Mouse (Mus musculus) adrenal gland, postnatal 36 days (tissue): ENCODE results near the gene Inafm2. TPM values are rescaled to one million over a fixed set of nuclear protein-coding genes. Genes with fewer than 3 reads are reported as not detected.

Source experiments
- DNase-seq, 2 experiments: peaks; one replicate each; pipeline ENCODE4 v3.0.0; 2021; ENCODE audit warnings: mixed read lengths in 1 of 2
- long read RNA-seq, 2 experiments: library from polyadenylated mRNA; stranded (forward); transcript quantifications; one replicate each; pipeline ENCODE4 v2.0.0; 2021; ENCODE audit warnings: borderline sequencing depth in 2 of 2
- total RNA-seq, 2 experiments: library from RNA; stranded (reverse); gene quantifications; 2 replicates each; pipeline ENCODE4 v1.2.3; 2021

Inafm2 gene
- 10 to 100 TPM; 35.5 to 40.5 TPM for total RNA-seq
- long read RNA-seq, experiment 1, transcript Inafm2-201 (1 exons, 3,053 nt) = major isoform, 22 of 22 reads
- long read RNA-seq, experiment 1, partial matches to known transcripts = 0 of 22 reads
- long read RNA-seq, experiment 1, other reads (novel, unspliced or antisense) = 0 of 22 reads
- long read RNA-seq, experiment 2, transcript Inafm2-201 (1 exons, 3,053 nt) = major isoform, 9 of 9 reads
- long read RNA-seq, experiment 2, partial matches to known transcripts = 0 of 9 reads
- long read RNA-seq, experiment 2, other reads (novel, unspliced or antisense) = 0 of 9 reads

- DNase-seq = peak; percentile 96 to 97
These were observed at the start of gene Inafm2 for GRCm38 (mm10) chr2:118745232-118745884. Gene Inafm2 (plus strand): TSS chr2:118745758.

DNA sequence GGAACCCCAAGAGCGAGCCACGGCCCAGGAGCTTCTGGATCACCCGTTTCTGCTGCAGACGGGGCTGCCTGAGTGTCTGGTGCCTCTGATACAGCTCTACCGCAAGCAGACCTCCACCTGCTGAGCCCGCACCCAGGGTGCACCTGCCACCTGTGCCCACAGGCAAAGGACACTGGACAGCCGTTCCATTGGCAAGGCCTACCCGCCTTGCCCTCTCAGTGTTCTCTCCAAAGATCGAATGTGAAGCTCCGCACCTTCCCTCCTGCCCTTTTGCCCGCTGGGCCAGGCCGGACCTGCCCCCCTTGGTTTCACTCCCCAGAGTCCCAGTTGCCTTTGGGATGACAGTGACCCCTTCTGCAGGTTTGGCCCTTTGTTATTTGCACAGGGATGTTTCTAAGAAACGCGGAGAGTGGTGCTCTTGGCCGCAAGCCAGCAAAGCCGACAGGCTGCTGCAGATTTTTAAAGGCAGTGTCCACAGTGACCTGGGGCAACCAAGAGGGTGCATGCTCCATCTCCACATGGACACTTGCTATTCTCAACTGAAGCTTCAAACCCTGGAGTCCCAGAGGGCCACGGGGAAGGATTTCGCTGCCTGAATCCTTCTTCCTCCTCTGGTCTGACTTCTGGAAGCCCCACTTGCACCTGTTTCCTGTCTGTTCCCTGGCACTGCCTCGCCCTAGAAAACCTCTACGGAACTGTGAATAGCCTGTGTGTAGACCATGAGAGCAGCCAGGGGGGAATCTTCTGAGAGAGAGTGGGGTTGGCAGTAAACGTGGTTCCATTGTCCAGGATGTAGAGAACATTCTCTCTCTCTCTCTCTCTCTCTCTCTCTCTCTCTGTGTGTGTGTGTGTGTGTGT is 48.9 kb upstream of the Inafm2 start:
- DNase-seq = peak in 1 of 2 experiments; percentile 58

DNA sequence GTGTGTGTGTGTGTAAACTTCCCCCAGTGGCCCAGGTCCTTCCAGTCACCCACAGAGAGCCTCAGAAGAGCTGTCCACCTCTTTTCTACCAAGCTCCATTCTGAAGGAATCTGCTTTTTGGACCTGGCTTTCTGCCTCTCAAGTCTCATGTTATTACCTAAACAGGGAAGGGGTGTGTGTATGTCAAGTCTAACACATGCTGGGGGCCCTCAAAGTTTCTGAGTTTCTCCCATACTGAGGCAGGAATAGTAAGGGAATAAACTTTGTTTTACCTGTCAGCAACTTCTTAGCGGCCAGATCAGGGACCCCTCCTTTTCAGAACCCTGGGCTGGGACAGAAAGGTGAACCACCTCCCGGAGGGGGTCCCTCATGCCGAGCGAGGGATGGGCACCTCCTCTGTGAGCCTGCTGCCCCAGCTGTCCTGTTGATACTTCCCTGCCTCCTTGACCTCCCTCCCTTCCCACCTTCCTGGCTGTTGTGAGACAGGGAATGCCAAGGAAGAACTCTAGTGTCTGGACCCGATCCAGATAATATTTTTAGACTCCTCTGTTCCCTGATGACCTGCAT is 48.2 kb upstream of the Inafm2 start:
- peak in 1 of 2 experiments; percentile 37 for DNase-seq

DNA sequence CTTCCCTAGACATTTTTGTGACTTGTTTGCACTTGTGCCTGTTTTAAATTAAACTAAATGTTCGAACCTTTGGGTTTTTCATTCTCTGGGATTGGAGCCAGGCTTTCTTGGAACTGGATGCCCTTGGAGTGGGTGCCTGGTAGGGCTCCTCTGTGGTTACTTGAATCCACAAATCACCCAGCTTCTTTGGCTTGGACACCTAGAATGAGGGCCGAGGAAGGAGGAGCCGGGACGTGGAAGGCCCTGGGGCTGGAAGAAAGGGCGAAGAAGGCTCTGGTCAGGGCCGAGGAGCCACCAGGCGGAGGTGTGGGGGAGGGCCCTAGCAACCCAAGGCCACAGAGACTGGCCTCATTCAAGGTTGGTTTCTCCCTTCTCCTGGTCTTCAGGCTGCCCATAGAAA is 47.6 kb upstream of the Inafm2 start:
- peak; percentile 52 to 71 for DNase-seq

DNA sequence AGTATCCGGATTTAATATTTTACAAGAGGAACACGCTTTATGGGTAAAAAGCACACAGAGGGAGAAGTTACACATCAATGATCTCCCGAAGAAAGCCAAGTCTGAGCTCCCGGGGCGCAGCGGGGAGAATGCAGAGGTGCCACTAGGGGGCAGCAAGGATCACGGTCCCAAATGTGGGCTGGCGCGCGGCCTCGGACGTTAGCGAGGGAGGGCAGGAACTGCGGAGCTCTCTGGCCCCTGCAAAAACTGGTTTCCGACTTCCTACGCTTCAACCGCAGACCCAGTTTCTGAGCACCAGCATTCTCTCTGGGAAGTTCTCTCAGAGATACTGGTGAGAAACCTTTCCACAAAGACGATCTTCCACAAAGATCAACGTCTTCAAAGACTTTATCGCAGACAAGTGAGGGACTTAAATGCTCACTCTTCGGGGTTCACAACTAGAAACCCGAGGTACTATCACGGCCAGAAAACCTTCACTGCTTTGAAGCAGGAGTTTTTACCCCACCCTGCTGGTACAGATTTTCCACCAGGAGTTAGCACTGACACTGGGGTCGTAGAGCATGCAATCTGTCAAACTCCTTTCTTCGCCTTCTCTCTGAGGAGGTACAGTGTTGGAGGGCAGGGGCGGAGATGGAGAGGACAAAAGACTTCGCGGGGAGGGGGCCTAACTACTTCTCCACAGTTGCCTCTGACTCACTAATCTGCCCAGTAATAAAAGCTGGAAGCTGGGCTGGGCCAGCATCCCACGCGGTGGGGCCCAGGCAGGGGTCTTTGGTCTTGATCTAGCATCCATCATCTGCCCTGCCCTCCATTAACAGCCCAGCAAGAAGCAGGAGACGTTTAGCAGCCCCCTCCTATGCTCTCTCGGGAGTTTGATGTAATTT is 45.1 kb upstream of the Inafm2 start:
- DNase-seq = peak; percentile 91 to 93

- DNase-seq = no peak
These were observed 44.4 kb upstream of the Inafm2 start for GRCm38 (mm10) chr2:118701161-118701560.

- peak in 1 of 2 experiments; percentile 70 for DNase-seq
These were observed 43.3 kb upstream of the Inafm2 start for GRCm38 (mm10) chr2:118701971-118702882.

- peak; percentile 72 to 80 for DNase-seq
These were observed 42.4 kb upstream of the Inafm2 start for GRCm38 (mm10) chr2:118702883-118703761.

GRCm38 (mm10) chr2:118703913-118704730 is 41.4 kb upstream of the Inafm2 start, which contains the start of gene Ankrd63:
Gene Ankrd63 (minus strand): TSS chr2:118703963.
- DNase-seq = peak; percentile 46 to 66

DNA sequence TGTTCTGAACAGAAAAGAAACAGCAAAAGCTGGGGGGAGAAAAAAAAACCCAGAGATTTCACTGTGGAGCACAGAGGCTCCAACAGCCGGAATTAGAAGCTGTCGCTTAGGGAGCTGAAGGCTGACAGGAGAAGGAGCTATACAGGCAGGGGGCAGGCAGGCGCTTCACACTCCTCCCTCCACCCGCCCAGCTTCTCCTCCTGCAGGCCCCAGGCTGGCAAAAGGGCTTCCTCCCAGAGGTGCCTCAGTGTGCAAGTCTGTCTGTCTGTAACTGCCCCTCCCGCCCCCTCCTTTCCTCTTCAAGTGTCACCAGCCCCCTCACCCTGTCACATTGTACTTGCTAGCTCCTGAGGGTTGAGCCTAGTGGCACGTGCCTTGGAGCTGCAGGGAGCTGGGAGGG is 39.1 kb upstream of the Inafm2 start:
- DNase-seq = no peak

- DNase-seq = peak in 1 of 2 experiments; percentile 28
These were observed 37.1 kb upstream of the Inafm2 start for GRCm38 (mm10) chr2:118708472-118708871.

GRCm38 (mm10) chr2:118709655-118710221 is 35.8 kb upstream of the Inafm2 start:
- peak in 1 of 2 experiments; percentile 42 for DNase-seq

GRCm38 (mm10) chr2:118711038-118711494 is 34.5 kb upstream of the Inafm2 start:
- peak; percentile 69 to 84 for DNase-seq

DNA sequence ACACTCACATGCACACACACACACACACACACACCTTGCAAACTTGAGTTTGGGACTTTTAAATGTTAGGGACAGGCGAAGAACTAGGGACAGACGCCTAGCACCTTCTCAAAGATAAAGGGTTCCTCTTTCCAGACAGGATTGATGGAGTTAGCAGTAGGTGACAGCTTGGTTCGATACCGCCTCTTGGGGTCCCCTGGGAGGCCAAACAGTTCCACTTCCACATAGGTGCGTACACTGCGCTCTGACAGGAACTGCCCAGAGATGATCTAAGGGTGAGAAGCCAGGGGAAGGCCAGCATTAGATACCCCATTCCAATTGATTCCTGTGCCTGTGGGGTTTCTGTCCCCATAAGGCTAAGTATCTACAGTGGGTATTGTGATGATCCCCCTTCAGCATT is 31.9 kb upstream of the Inafm2 start:
- no peak for DNase-seq

GRCm38 (mm10) chr2:118714230-118714629 is 31.3 kb upstream of the Inafm2 start:
- DNase-seq = no peak

GRCm38 (mm10) chr2:118716677-118717076 is 28.9 kb upstream of the Inafm2 start:
- no peak for DNase-seq

GRCm38 (mm10) chr2:118723693-118724486 is 21.7 kb upstream of the Inafm2 start:
- no peak for DNase-seq
